Mouse (Mus musculus) cerebellum, postnatal 4 days (tissue): ENCODE measurements around the gene Spsb1.

Experiments
- DNase-seq, 2 experiments: peaks; one replicate each; pipeline ENCODE4 v3.0.0; 2022; ENCODE audit warnings: low spot score in 2 of 2, mixed read lengths in 1 of 2

Gene Spsb1

GRCm38 (mm10) chr4:149986671-149987417, 32.0 kb upstream of the Spsb1 start:
- DNase-seq = no peak

- DNase-seq = no peak
These were observed 29.2 kb upstream of the Spsb1 start for GRCm38 (mm10) chr4:149983921-149984645.

DNA sequence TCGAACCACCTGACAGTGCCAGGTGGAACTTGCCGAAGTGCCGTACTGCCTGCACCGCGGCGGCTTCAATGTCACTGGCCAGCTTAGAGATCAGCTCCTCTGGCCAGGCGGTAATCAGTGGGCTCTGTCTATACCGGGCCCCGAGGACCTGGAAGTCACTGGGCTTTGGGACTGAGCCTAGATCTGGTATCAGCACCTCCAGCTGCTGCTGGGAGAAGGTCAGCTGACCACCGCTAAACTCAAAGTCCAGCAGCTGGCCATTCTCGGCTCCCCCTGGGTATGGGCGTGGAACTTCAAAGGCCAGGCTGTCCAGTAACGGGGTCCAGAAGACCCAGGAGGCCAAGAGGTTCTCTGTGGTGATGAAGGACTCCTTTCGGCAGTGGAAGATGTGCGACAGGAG, 27.3 kb upstream of the Spsb1 start:
- no peak for DNase-seq

DNA sequence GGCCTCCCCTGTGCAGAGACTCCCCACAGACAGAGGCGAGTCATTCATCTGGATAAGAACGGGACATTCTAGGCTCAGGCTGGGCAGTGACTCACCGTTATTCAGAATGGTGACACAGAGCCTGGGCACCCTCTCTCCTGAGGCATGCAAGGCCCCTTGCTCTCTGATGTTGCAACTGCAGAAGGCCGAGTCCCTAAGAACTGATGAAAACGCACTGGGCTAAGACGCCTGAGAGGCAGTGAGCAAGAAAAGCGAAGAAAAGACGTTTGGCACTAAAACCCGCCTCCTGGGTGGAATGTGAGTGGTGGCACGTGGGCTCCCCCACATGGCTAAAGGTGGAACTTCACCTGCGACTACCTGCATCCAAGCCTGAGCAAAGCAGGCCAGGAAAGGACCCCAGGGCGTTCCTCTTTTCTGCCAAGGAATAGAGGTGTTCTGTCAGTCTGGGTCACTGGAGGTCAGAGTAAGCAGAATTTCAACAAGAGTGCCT, 25.0 kb upstream of the Spsb1 start:
- DNase-seq = peak; percentile 71 to 90

- no peak for DNase-seq
These were observed 24.0 kb upstream of the Spsb1 start for GRCm38 (mm10) chr4:149978820-149979219.

DNA sequence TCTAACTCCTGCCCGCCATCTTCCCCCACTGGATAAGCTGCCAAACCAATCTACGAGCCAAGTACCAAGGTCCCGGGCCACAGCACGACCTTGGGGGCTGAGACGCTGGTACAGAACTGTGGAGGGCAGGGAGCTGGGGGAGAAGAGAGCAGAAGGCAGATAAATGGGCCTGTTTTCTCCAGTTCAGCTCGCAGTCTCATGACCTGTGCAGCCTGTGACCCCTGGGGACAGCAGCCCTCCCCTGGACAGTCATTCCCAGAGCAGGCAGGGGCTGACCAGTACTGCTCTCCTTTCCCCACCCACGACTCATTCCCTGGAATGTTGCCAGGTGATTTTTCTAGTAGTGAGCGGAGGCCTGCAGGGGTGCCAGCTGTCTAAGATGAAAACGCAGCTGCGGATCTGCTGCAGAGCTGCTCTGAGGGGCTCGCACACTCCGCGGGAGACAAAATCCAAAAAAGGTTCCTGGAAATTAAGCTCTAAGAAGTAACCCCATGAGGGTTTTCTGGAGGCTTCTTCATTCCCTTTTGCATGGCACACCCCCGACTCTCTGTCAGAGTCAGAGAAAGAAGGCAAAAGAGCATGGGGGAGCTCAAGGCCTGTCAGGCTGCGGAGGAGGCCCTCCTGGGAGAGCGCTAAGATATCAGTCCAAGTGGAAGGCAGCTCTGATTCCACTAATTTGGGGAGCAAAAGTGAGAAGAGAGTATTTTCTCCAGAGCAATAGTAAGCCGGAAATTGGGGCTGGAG, 23.1 kb upstream of the Spsb1 start:
- DNase-seq = no peak

DNA sequence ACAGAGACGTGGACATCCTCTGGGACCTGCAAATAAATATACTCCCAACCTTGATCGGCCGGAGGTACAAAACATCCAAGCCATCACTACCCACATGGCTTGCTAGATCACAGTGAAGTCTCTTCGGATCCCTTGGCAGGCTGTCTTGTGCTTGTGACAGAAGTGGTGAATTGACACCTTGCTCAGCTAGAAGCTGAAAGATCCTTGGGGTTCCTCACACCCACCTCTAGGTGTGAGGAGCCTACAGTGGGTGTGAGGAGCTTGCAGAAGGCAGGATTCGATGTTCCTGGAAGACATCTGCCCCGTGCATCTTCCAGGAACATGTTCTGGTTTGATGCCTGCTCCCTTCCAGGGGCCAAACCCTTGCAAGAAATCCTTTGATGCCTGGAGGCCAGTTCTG, 22.3 kb upstream of the Spsb1 start:
- no peak for DNase-seq

GRCm38 (mm10) chr4:149975730-149976254, 20.9 kb upstream of the Spsb1 start:
- no peak for DNase-seq

GRCm38 (mm10) chr4:149975291-149975690, 20.4 kb upstream of the Spsb1 start:
- no peak for DNase-seq

GRCm38 (mm10) chr4:149971393-149971792, 16.6 kb upstream of the Spsb1 start:
- no peak for DNase-seq

GRCm38 (mm10) chr4:149968526-149968925, 13.7 kb upstream of the Spsb1 start:
- no peak for DNase-seq

DNA sequence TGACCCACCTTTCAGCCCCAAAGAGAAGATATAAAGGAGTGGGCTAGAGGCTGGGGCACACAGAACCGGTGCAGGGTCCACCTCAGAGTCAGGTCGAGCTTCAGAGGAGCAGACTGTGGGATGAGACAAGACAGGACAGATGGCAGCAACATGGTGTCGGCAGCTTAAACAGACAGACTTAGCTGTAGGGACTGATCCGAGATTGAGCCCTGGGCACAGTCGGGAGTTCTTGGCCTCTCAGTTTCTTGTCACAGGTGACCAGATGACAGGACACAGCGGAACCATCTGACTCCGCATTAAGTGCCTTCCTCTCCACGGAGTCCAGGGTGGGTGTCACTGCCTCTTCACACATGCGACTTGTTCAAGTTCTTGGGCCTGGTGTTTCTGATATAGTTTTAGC, 12.1 kb upstream of the Spsb1 start:
- no peak for DNase-seq

DNA sequence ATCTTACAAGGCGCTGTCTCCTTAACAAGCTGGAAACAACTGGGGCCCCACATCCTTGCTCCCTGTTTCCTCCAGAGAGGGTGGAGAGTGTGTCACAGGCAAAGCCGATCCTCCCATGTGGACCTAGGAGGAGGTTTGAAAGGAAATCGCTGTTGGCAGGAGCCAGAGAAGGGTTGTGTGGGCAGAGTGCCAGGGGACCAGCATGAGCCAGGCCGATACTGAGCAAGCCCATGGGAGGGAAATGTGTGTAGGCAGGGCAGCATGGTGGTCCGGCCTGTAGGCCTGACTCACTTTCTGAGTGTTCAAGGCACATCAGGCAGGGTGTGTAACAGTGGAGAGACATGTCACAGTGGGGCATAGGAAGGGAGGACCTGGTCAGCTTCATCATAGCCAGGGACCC, 11.4 kb upstream of the Spsb1 start:
- DNase-seq = peak in 1 of 2 experiments; percentile 60

DNA sequence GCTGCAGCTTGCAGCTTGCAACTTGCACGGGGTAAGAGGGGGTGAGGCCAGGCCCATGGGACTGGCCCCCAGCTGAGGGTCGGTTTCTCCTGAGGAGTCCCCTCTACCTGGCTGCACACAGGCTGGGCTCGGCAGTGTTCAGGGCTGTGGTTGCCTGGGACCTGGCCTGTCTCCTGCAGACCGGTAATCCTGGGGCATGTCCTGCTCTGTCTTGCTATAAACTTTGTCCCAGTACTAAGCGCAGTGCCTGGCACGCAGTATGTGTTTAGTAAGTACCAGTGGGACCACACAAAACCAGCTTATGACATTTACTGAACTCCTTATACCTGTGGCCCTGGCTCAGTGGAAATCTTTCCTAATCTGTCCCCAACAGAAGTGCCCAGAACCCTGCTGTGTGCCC, 10.8 kb upstream of the Spsb1 start:
- DNase-seq = no peak

DNA sequence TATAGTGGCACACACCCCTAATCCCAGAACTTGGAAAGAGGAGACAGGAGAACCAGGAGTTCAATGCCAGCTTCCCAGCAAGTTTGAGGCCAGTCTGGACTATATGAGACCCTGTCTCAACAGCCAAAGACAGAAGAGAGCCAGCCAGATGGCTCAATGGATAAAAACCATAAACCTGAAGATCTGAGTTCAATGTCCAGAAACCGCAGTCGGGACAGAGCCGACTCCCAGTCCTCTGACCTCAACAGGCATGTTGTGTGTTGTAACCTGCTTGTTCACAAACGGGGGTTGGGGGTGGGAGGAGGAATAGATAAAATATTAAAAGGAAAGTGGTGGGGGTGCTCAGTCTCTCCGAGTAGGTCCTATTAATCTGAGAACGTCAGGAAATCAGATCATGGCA, 10.4 kb upstream of the Spsb1 start:
- no peak for DNase-seq

- DNase-seq = no peak
These were observed 9.9 kb upstream of the Spsb1 start for GRCm38 (mm10) chr4:149964770-149965169.

- no peak for DNase-seq
These were observed 9.4 kb upstream of the Spsb1 start for GRCm38 (mm10) chr4:149964285-149964684.

DNA sequence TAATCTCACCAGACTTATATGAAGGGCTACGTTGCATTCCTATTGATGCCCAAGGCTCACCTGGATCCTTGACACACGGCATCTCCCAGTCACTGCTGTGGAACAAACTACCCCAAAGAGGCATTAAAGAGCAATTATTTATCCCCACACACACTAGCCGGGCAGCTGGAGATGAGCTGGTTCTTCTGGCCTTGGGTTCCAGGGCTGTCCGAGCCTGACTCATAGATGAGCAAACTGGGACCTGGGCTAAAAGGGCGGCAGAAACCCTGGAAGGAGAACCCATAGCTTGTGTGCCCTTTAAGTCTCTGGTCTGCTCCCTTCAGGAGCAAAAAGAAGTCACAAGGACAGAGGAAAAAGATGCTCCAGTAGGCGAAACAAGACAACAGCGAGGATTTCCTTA, 5.5 kb upstream of the Spsb1 start:
- no peak for DNase-seq

GRCm38 (mm10) chr4:149959816-149960215, 5.0 kb upstream of the Spsb1 start:
- no peak for DNase-seq

GRCm38 (mm10) chr4:149958566-149958965, 3.7 kb upstream of the Spsb1 start:
- DNase-seq = peak; percentile 79 to 86

DNA sequence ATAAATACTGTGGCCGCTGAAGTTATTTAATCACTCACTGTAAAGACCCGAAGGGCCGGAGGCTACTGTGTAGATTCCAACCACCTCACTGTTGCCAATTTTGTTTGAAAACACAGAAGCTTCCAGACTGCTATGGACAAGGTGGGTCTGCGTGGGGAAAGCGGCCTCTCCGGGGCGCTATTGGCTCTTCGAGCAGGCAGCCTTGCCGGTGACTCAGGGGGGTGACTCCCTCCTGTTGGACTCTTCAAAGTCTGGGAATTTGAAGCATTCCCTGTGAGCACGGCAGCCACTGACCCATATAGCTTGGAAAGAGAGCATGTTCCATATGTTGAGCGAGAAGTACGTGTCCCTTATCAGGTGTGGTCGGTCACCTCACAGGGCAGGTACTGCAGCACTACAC, 1.2 kb upstream of the Spsb1 start:
- no peak for DNase-seq

- DNase-seq = no peak
These were observed 788 bp upstream of the Spsb1 start for GRCm38 (mm10) chr4:149955631-149956030.
